Mouse (Mus musculus) heart, postnatal 10 days (tissue): ENCODE results near the gene Emc8. TPM values are rescaled to one million over a fixed set of nuclear protein-coding genes. Genes with fewer than 3 reads are reported as not detected.

Experiments used
- DNase-seq, 2 experiments: peaks; one replicate each; pipeline ENCODE4 v3.0.0; 2021
- intact Hi-C: fragments of 180-260 bp; cut with DNase I; formaldehyde crosslinking; loops from one replicate; pipeline ENCODE4 v1.15.1; 2025
- total RNA-seq, 2 experiments: library from RNA; stranded (reverse); gene quantifications; 2 replicates each; pipeline ENCODE4 v1.2.3; 2021

The Emc8 gene
- total RNA-seq, 2 experiments from 2014 or later: 65.9 to 68.6 TPM

DNA sequence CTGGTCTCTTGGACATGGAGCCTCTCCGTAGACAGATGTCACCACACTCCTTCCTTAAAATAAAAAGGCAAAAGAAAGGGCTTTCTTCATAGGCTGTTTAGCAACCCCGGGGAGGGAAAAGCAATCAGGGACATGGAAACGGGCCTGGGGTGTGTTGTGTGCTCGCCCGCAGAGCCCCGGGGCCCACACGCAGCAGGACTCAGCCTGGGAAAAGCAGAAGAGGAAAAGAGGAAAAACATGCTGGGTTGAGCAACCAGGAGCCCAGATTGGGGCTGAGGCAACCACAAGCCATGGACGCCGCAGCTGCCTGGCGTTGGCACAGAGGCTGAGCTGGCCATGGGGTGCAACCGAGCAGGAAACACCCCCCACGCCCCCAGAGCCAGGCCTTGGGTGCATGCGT is 17.7 kb upstream of the Emc8 start:
- no peak for DNase-seq
- intact Hi-C loops: no loop called here

DNA sequence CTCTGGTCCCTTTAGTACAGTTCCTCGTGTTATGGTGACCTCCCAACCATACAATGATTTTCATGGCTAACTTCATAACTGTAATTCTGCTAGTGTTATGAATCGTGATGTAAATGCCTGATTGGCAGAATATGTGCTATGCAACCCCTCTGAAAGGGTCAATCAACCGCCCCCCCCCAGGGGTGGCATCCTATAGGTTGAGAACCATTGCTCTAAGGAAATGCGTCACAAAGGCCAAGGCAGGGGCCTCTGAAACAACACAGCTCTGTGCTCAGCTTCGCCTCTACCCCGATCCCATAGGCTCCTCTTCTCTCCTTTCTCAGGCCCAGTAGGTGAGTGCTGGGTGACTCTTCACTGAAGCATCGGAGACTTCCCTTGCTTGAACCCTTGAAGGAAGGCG is 17.2 kb upstream of the Emc8 start:
- no peak for DNase-seq
- intact Hi-C loops: no loop called here

DNA sequence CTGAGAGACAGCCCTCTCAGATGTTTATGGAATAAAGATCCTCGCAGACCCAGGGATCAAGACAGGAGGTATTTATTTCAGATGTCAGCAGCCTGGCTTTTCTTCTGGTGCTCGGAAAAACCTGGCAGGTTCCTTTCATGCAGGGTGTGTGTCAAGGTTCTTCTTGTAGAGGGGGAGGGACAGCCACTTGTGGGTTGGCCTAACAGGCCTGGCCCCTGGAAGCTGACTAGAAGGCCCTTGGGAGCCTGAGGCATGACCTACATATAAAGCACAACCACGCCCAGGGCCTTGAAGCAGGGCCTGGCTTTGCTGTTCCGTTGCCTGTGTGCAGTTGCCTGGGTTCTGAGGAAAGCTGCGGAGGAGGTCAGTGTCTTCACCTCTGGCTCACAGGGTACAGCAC is 16.7 kb upstream of the Emc8 start:
- peak; percentile 66 to 69 for DNase-seq
- intact Hi-C loops: no loop called here

DNA sequence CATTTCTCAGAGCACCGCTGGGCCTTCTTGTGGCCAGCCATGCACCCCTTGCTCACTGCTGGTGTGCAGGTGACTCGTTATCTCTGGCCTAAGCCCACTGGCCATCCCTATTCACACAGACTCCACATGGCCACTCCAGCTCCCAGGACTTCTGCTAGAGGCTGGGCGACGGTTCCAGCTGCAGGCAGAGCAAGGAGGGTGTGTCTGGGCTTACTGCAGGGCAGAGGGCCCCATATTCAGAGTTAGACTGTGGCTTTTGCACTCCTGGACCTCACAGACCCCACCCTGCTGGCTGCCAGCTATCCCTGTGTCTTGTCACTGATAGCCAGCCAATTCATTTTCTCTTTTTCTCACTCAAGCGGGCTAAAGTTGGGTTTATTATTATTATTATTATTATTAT is 15.7 kb upstream of the Emc8 start:
- intact Hi-C loops: loop anchor here (5.0 kb wide), 2 partner anchors 53 to 408 kb away; partner anchors contain the start of gene Irf8
- no peak for DNase-seq

DNA sequence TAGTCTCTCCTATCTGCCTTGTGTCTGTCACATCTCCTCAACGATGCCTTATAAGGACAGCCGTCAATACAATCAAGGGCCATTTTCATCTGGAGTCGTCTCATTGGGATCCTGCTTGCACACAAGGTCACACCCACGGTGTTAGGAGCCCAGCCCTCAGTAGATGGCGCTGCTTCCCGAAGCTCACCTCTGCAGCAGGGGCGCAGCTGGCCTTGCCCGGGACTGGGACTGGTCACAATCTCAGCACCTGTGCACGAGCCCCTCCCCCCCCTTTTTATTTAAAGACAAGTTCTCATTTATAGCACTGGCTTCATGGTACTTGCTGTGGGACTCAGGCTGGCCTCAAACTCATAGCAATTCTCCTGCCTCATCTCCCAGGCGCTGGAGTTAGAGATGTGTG is 15.2 kb upstream of the Emc8 start:
- intact Hi-C loops: loop anchor here (5.0 kb wide), 2 partner anchors 54 to 409 kb away; partner anchors contain the start of gene Irf8
- peak; percentile 85 to 89 for DNase-seq

DNA sequence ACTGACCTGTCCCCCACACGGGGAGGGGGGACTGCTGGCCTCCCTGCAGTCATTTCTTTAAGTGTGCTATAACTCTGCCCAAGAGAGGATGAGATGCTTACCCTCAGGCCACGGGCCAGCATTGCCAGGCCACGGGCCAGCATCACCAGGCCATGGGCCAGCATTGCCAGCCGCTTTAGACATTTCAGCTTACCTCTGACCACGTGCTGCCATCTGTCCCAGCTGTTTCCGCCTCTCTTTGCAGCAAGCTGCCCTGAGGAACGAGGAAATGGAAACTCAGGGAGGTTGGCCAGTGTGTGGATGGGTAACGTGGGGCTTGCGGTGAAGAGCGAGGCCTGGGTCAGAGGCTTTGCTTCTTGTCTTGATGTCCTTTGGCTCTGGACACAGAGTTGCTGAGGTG is 12.7 kb upstream of the Emc8 start:
- intact Hi-C loops: loop anchor here (5.0 kb wide), 2 partner anchors 56 to 411 kb away; partner anchors contain the start of gene Irf8
- DNase-seq: no peak

DNA sequence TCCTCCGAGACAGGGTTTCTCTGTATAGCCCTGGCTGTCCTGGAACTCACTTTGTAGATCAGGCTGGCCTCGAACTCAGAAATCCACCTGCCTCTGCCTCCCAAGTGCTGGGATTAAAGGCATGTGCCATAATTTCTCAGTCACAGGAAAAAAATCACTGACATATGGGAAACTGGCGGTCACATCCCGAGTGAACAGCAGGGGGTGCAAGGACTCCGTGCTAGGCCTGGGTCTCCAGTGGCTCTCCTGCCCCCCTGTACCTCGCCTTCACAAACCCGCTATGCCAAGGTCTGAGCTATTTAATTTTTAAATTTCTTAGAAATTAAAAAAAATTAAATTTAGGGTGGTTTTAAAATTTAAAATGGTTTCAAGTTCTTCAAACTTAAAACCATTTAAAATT is 12.0 kb upstream of the Emc8 start:
- intact Hi-C loops: loop anchor here (1.0 to 5.0 kb wide), 3 partner anchors 57 to 412 kb away; partner anchors contain the start of gene Irf8
- DNase-seq: peak in 1 of 2 experiments; percentile 74

DNA sequence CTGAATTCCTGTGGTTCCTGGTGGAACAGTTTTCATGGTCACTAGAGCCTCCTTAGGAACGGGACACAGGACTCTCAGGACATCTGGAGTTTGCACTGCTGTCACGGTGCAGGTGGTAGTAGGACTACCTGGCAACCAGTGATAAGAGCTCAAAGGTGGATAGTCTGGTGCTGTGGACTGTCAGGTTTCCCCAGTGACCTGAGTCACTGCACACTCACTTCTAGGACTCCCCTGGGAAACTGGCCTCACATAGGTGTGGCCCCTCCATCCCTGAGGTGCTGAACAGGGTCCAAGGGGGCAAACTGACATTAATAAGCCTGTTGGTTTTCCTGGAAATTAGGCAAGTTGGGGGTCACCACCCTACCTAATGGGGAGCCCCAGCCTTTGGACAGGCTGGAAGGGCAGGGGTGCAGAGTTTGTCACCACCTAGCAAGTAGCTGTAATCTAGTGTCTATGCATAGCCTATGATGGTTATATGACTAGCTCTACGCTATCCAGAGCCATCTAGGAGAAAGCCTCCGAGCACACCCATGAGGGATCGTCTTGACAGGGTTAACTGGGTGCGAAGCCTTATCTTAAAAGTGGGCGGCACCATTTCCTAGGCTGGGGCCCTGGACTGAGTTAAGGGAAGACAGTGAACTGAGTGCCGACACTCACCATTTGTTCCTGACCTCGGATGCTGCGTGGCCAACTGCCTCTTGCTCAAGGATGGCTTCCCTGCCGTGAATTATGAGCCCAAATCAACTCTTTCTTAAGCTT is 11.4 kb upstream of the Emc8 start:
- DNase-seq: no peak
- intact Hi-C loops: loop anchor here (1.0 to 5.0 kb wide), 3 partner anchors 57 to 412 kb away; partner anchors contain the start of gene Irf8

DNA sequence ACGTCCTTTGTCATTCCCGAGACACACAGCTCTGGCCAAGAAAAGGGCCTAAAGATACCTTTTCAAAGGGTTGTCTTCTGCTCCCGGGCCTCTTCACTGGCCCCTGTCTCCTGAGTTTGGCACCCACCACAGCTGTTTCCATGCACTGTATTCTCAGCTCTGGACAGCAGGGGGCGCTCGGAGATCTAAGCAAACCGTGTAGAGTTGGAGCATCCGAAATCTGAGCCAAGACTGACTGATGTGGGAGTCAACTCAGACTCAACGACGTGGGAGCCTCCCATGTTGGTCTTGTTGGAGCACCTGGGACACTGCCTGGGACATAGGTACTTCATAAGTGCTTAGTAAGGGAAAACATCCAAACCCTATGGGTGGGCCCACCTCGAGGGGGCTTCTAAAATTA is 10.1 kb upstream of the Emc8 start:
- peak; percentile 88 to 96 for DNase-seq
- intact Hi-C loops: no loop called here

DNA sequence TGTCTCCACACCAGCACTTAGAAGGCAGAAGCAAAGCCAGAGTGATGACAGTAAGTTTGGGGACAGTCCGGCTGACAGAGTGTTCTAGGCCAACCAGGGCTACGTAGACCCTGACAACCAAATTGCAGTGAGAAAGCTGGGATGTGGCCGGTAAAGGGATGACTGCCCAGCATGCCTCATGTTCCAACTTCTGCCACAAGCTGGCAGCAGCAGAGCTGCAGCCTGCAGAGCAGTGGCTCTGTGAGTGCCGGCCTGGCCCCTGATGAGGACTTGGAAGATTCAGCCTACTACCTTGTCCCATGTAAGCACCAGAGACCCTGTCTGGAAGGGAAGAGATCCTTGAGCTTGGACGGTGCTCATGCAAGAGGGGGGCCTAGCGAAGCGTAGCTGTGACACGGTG is 7.3 kb upstream of the Emc8 start:
- intact Hi-C loops: no loop called here
- DNase-seq: no peak

DNA sequence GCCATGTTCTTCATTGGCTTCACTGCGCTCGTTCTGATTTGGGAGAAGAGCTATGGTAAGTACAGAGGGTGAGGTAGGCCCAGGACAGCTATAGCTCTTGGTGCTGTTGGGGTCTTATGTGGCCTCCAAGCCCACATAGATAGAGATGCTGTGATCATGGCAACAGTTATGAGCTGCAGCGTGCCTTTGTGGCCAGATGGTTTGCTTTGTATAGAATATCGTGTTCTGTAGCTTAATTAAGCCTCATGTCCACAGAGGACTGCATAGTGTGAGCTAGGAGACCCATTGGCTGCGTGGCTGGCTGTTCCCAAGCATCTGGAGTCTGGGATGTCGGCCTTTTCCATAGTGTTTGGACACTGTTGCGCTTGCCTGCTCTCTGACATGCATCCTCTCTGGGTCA is 4.9 kb upstream of the Emc8 start:
- intact Hi-C loops: no loop called here

DNA sequence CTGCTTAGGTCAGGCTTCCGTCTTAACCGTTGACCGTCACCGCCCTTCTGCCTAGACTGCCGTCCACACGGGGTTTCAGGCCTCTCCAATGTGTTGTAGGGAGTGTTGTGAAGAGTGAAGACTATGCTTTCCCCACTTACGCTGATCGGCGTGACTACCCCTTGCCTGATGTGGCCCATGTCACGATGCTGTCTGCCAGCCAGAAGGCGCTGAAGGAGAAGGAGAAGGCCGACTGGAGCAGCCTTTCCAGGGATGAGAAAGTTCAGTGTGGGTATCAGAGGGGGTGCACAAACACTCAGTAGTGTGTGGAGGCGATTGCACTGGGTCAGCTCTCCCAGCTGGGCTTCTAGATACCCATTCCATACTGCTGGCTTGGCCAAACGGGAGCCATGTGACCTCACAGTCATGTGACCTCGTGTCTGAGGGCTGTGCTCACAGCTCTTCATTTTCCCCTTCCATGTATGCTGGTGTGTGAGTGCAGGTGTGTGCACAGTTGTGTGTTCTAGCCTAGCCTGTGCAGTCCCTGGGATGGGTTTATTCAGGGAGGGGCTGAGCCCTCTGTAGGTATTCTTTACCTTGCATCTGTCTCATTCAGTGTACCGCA is 4.4 kb upstream of the Emc8 start:
- no peak for DNase-seq
- intact Hi-C loops: no loop called here

More for the DNA sequence above, 4.9 kb upstream of the Emc8 start:
- no peak for DNase-seq

DNA sequence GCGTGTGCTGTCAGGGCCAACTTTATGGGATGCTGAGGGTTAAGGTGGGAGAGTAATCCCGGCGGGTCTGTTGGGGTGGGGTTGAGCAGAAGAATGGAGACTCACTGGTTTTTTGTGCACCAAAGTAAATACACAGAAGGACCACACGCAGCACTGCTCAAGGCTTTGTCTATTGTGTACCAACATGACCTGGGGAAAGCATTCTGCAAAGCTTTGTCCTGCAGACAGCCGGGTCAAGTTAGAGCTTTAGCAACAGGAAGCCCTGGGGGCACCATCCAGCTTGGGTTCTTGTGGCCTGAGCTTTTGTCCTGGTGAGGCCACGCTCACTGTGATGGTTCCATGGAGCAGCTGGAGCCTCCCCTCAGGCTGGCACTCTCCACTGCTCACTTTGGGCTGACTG is 3.4 kb upstream of the Emc8 start:
- intact Hi-C loops: no loop called here
- no peak for DNase-seq

DNA sequence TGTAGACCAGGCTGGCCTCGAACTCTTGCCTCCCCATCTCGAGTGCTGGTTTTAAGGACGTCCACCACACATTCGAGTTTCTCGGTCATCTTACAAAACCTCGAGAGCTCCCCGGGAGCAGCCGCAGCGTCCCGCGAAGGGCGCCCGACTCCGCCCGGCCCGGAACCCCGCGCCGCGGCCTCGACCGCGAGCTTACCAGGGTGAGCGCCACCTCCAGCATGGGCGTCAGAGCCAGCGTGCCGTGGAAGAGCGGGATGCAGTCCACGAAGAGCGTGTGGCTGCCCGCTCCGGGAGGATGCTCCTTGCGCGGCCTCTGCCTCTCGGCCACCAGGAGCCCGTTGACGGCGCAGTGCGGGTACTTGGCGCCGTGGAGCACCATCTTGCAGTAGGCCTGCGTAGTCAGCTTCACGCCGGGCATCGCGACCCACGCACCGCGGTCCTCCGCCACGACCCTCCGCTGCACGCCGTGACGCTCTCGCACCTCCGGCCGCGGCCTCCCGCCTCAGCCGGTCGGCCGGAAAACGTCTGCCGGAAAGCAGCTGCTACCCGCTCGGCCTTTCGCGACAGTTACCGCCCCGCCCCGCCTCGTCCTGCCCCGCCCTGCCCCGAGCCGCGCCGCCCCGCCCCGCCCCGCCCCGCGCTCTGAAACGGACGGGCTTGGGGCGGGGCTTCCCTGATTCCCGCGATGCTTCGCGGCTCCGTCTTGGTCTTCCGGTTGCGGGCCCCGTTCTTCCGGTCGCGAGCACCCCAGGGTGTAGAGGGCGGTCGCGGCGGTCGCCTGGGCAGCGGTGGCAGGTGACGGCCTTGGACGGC is 606 bp downstream of the Emc8 start, which contains the start of the genes Gm27021 and Cox4i1:
TSS of gene Gm27021 (minus strand) at position 519 of the 813 bp plus-strand sequence.
TSS of gene Cox4i1 (plus strand) at position 662 of the 813 bp plus-strand sequence.
- intact Hi-C loops: no loop called here
- peak; percentile 94 to 95 for DNase-seq

DNA sequence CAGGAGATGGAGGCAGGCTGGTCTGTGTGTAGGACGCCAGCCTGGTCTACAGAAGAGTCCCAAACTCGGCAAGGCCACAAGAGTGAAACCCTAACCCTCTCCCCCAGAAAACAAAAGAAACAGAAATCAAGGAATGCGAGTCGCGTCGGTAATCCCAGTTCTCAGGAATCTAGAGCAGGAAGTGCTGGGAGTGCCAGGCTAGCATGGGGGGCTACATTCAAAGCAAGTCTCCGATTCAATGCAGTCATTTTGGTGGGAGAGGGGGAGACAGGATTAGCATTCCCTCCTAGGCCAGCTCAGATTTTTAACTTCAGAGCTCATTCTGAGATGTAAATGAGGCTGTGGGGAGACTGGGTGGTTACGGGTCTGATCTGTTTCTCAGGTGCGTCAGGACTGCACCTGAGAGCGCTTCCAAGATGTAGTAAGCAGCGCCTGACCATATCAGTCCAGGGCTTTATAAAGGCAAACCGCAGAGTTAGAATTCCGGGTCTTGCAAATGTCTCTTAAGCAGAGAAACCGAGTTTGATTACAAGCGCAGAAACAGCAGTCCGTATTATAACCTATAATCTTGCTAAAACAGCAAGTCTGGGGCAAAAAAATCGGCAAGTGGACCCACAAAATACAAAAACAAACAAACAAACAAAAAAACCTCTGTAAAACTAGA is 1.4 kb downstream of the Emc8 start:
- intact Hi-C loops: no loop called here
- no peak for DNase-seq

DNA sequence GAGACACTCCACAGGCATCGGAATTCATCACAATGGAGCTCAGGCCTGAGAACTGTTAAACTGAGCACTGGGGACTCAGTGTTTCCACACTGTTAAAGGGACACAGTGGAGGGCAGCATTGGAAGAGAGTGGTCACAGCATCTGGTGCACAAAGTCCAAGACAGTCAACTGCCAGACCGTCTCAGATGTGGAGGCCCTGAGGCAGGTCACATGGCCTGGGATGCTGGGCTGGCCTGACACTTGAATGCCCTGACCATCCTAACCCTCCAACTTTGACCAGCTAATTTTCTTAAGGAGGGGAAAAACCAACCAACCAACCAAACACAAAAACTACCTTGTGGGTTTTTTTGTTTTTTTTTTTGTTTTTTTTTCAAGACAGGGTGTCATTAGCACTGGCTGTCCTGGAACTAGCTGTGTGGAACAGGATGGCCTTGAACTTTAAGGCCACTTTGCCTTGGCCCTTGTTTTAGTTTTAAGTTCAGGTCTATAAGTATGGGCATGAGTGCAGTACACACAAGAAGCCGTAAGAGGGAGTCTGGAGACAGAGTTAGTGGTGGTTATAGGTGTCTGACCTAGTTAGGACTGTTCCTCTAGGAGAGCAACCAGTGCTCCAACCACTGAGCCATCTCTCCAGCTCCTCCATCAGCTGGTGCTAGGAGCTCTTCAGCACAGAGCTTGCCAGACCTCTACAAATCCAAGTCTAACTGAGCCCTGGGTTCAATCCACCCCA is 2.5 kb downstream of the Emc8 start:
- intact Hi-C loops: no loop called here
- no peak for DNase-seq

DNA sequence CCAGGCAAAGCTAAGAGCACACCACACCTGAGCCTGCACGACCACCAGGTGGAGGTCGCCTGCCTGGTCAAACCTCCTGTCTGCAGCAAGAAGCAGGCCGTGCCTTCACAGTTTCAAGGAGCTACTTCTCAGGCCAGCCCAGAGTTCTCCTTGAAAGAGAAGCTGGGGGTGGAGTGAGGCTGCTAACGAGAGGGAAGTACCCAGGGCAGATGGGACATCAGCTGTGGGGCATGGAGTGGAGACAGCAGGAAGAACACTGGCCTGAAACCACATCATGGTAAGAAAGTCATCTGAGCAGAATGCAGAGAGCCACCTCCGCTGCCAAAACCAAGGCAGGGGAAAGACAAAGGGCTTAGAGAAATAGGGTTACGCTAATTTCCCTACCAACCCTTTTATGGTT is 3.8 kb downstream of the Emc8 start:
- DNase-seq: no peak
- intact Hi-C loops: no loop called here

DNA sequence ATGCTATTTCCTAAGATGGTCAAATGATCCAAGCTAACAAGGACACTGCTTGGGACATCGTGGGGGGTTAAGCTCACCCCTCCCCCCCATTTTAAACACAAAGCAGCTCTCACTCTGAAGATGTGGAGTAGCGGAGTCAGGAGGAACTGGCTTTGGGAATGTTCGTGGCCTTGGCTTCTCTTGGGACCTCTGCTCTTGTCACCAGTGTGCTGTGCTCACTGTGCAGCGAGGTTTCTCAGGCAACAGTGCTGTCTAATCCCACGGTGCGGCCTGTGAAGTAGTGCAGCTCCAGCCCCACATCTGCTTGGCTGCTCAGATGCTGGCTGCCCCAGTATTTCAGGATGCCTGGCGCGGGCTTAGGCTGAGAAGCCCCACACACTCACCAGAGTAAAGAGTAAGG is 11.0 kb downstream of the Emc8 start:
- DNase-seq: no peak
- intact Hi-C loops: no loop called here

DNA sequence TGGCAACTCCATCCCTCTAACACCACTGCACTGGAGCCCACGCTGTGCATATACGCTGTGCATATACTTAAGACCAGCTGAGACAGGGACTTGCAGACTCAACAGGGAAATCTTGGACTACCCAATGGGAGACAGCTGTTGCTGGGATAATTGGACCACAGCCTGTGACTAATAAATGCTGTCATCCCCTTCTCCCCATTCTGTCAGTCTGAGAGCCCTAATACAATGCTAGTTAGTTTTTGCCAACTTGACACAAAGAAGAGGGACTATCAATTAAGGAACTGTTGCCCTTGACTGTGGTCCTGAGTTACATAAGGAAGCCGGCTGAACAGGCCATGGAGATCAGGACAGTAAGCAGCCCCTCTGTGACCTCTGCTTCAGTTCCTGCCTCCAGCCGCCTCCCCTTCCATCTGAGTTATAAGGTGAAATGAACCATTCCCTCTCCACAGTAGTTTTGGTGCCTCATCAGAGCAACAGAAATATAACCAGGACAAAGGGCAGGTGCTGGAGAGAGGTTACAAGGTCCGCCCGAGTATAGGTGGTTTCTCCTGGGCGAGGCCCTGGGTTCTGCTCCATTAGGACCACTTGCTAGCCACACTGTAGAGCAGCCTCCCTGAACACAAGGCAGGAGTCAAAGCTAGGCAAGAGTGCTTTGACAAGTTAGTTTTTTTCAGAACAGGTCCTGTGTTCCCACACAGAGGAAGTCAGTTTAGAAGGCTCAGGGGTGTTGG is 11.9 kb downstream of the Emc8 start:
- intact Hi-C loops: no loop called here
- DNase-seq: no peak
